Mouse (Mus musculus) liver, adult (tissue): ENCODE results near the gene Smyd3.

Source experiments
- GATA4 ChIP-seq: IDR thresholded peaks from 2 replicates; pipeline ENCODE4 v1.6.1; 2014; ENCODE audit warnings: mild to moderate bottlenecking, low read length; ENCODE audit not compliant: insufficient replicate concordance

Gene Smyd3

DNA sequence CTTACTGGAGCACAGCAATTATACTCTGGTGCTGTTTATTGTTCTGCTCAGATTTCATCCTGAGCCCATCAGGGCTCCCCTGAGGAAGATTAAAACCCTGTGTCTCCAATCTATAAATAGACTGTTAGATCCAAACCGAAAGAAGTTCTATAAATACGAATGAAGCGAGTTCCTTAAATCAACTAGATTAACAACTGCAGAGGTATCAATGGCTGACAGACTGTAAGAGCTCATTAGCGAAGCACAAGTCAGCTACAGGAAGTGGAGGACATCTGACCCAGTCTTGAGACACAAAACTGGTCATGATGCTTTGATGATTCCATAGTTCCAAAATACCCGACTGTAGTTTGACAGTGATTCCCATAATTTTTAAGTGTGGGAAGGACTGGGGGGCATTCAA, 29.9 kb downstream of the Smyd3 start:
- TF ChIP-seq GATA4 = no peak

DNA sequence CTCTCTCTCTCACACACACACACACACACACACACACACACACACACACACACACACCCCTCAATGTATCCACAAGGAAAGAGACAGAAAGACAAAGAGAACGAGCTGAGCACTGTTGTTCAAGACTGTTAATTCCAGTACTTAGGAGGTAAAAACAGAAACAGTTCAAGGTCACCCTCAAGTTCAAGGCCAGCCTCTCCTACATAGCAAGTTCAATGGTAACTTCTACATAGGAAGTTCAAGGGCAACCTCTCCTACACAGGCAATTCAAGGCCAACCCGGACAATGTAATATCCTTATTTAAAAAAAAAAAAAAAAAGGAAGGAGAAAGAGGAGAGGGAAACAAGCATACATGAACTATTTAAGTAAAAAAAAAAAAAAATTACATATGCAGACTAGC, 30.6 kb downstream of the Smyd3 start:
- TF ChIP-seq GATA4 = no peak

DNA sequence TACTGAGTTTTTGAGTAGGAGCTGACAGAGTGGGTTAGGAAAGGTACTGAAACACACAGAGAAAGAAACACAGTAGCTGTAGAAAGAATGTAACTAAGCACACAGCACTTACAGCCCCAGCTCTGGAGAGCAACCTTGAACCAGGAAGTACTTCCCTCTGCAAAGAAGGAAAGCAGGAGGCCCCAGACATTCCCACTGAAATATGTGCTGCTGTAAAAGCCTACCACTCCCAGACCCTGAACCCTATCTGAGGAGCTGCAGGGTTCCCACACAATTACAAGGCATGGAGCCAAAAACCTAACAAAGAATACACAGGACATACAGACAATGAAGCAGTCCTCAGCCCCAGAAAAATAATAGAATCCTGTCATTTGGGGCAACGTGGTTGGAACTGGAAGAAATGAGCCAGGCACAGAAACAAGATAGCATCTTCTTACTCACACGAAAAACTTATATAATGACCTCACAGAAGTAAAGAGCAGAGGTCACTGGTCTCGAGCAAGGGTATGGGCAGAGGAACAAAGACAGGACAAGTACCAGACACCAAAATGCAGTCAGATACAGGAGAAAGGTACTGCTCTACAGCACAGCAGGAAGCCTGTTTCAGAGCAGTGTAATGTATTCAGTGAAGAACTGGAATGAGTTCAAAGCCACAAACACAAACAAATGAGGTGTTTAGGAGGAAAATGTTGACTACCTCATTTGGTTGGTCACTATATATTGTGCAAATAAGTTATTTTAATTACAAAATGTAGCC, 31.9 kb downstream of the Smyd3 start:
- TF ChIP-seq GATA4 = no peak

DNA sequence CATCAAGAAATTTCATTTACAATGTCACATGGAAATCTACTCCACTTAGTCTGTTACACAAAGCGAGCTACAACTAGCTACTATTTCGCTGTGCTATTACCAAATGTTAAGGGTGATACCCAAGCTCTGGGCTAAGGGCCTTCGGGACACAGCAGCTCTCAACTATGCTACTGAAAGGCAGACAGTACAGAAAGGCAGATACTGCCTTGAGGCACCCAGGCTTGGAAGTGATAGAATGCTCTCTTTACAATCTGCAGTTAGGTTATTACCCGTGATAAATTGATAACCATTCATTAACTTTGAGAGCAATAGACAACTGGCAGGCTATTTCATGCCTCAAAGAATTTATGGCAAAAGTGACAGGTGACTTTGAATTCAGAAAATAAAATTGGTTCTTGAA, 37.0 kb downstream of the Smyd3 start:
- no peak for TF ChIP-seq GATA4

DNA sequence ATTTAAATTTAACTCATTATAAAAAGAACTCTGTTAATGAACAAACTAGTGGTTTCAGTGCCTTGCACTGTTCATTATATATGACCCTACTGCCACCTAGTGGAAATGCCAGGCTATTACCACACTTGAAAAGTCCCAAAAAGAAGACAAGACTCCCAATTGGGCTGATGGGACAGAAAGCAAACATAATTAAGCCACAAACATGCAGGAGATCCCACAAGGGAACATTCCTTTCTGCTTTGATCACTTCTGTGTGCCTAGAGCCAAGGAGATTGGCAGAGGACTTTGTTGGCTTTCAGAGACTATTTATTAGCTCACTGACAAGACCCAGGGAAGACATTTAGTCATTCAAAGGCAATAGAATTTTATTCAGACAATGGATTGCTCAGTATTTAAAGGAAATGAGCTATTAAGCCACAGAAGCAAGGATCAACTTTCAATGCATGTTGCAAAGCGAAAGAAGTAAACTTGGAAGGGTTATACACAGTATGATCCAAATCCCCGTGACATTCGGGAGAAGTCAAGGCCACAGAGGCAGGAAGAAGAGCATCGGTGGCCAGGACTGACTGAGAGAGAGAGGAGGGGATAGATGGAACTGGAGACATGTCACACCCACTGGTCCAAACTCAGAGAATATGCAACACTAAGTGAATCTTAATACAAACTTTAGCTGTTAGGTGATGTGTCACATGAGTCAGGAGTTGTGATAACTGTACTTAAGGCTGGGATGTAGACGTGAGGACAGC, 40.5 kb downstream of the Smyd3 start:
- TF ChIP-seq GATA4 = no peak

DNA sequence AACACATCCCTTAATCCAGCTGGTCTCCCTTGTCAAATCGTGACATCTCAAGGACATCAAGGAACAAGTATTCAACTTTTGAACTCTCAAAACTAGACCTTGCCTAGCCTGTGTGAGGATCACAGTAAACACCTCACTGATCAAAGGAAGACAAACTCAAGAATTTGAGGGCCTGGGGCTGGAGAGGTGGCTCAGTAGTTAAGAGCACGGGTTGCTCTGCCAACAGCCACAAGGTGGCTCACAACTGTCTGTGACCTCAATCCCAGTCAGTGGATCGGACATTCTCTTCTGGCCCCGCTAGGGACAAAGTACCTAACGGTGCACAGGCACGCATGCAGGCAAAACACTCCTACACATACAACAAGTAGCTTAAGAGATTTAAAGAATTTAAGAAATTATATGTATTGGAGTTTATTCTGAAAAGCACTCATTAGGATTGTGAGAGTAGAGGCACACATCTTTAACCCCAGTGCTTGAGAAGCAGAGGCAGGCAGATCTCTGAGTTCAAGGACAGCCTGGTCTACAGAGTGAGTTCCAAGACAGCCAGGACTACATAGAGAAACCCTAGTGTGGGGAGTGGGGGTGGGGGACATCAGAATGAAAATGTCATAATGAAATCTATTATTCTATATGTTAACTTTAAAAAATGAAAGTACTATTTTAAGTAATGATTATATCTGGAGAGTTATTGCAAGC, 41.2 kb downstream of the Smyd3 start:
- no peak for TF ChIP-seq GATA4

DNA sequence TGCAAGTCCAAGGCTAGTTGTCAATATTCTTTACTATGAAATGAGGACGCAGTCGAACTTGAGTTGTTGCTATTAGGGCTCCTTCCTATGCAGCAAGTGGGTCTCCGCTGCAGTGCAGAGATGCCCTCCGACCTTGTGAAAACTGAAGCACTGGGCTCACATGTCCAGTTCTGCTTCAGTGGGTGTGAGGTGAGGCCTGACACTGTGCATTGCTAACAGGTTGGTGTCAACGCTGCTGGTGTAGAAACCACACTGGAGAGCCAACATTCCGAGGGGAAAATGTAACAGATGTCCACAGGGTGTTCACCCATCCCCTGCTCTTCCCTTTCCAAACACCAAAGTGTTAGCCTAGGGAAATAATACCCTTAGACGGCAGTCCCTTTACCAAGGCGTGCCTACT, 43.1 kb downstream of the Smyd3 start:
- no peak for TF ChIP-seq GATA4

DNA sequence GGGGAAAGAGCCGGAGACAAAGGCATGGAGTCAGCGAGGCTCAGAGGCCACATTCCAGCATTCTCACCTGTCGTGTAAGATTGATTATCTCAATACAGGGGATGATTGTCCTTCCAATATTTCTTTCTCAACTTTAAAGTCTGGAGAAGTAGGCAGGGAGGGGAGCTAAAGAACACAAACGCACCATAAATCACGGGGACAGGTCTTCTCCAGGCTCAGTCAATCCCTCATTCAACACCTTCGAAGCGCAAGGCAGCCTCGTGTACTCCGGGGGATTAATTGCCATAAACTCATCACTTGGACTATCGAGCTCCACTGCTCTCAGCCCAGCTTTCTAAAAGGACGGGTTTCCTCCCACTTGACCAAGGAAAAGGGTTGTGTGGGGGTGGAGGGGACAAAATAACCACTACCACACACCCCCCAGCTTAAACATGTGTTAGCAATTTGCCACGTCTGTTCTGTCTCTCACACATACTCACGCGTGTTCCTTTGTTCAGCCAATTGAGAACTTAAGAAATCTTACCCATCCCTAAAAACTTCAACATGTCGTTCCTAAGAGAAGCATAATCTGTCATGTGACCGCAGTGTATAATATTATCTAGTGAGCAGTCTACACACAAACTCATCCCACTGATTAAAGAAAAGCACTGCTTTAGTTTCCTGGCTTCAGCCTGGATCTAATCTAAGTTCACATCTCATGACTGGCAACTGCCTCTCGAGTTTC, 43.8 kb downstream of the Smyd3 start:
- TF ChIP-seq GATA4 = no peak

DNA sequence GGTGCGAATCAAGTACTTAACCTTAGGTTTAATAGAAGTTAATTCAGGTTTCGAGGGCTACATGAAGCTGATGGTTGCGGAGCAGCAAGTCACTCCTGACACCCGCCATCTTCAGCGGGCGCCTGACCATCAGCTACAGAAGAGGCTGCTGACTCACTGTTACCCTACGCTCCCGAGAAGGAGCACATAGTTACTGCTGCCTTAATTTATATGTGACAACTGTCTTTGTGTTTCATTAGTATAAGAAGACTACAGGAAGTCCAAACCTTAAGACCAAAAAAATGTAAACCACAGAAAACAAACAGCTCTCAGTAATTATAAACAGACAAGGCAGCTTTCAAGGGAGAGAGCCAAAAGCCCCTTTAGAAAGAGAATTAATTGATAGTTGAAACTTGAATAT, 49.9 kb downstream of the Smyd3 start:
- TF ChIP-seq GATA4 = no peak

DNA sequence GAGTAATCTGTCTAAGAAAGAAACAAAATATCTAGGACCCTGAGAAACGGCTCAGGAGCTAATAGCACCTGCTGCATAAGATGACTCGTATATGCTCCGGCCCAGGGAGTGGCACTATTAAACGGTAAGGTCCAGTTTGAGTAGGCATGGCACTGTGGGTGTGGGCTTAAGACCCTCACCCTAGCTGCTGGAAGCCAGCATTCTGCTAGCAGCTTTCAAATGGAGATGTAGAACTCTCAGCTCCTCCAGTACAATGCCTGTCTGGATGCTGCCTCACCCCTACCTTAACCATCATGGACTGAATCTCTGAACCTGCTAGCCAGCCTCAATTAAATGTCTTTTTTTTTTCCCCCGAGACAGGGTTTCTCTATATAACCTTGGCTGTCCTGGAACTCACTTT, 55.5 kb downstream of the Smyd3 start:
- TF ChIP-seq GATA4 = no peak

DNA sequence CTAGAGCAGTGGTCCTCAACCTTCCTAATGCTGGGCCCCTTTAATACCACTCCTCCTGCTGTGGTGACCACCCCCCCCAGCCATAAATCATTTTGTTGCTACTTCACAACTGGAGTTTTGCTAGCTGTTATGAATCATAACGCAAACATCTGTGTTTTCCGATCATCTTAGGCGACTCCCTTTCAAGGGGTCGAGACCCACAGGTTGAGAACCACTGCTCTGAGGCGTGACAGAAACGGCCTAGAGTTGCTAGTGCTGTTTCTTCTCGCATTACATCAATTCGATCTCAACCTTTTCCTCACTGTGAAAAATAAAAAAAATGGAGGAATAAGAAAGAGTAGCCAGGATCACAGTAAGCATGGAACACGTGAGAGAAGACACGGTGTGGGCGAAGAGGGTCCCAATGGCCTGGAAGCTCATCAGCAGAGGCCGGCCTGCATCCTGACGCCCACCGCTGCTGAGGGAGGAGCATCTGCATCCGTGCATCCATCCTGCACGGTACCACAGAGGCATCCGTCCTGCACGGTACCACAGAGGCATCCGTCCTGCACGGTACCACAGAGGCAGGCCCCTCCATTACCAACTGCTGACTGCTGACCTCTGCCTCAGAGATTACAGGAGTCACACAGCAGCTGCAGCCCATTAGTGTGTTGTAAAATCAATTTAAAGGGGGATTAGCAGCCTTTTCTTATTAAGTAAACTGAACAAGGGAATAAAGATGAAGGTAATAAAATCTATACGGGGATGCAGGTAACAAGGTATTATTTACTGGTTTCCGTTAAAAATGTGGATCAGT, 56.6 kb downstream of the Smyd3 start:
- no peak for TF ChIP-seq GATA4

DNA sequence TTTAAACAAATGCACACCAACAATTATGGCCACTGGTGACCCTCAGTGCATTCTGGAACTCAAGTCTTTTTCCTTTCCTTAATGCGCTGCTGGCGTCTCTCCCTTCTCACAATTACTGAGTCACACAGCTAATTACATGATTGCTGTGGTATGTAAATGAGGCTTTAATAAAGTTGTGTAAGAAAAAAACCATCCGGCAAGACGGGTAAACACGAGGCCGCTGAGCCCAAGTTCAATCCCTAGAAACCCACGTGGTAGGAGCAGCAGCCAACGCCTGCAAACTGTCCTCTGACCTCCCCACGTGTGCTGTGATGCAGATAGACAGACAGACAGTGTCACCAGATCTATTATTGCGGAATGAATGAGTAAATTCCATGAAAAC, 58.9 kb downstream of the Smyd3 start:
- TF ChIP-seq GATA4 = no peak

DNA sequence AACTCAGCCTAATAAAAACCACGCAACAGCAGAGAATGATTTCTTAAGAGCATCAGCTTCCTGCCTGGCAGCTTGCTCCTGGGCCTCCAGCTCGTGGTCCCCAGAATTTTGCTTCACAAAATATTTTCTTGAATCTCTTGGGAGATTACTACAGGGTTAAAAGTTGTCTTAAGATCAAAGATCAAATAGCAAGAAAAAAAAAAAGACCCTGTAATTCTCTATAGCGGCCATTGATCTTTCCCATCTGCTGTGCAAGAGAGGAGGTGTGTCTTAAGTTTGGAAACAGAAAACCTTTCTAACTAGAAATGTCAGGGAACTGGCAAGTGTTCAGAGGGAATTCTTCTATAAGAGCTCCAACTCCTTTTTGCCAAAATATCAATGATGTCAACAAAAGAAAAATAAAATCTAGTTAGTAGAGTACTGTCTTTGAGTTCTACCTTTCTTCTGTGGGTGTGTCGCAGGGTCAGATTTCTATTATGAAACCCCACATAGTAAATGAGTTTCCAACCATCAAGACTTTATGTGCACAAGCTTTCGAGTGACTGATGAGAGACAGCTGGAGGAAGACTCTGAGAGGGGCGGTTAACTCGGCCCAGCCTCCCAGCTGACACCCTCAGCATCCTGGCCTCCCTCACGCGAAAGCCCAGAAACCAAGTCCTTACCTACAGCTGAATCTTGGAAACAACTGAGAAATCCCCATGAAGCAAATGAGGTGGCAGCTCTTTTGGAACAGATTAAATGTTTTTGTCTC, 59.4 kb downstream of the Smyd3 start:
- TF ChIP-seq GATA4 = no peak

DNA sequence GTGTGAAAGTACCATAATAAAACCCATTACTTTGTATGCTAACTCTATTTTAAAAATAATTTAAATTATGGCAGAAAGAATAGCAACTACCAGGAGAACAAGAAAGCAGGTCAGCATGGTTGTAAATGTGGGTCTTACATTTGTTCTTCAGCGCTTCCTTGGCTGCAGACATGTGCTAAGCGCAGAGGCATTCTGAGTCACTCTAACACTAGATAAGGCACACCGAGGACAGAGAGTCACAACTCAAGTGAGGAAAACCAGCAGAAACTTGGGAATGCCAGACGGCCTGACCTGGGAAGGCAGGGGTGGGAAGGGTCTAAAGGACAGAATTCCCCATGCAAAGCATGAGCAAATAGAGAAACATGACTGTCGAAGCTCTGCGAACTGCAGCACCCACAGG, 63.2 kb downstream of the Smyd3 start:
- no peak for TF ChIP-seq GATA4
